Mouse (Mus musculus) liver, embryonic 14.5 days (tissue): Measurements from ENCODE around the gene Edem2. TPM values are rescaled to one million over a fixed set of nuclear protein-coding genes. Genes with fewer than 3 reads are reported as not detected.

Experiments used
- ATAC-seq: fragments of 200-750 bp; cut with Nextera tagmentation; 2 replicates; pipeline ENCODE4 v1.8.0; 2017; ENCODE audit warnings: moderate number of reproducible peaks, mild to moderate bottlenecking, moderate library complexity; ENCODE audit not compliant: insufficient read depth
- DNase-seq, 3 experiments: peaks; one replicate each; pipeline ENCODE4 v3.0.0-alpha.2; 2012 to 2013; ENCODE audit warnings: low read depth in 3 of 3, low spot score in 3 of 3
- H3K27ac ChIP-seq: fragments of 300-500 bp; sonication (generic); 2 replicates; pipeline ENCODE4 v1.5.1; 2014; ENCODE audit warnings: moderate library complexity, mild to moderate bottlenecking, control low read depth, inconsistent platforms
- H3K27me3 ChIP-seq: fragments of 300-500 bp; sonication (generic); 2 replicates; pipeline ENCODE4 v1.6.1; 2014; ENCODE audit warnings: mild to moderate bottlenecking, low read length, moderate library complexity; ENCODE audit not compliant: control insufficient read depth, insufficient read depth
- H3K36me3 ChIP-seq: fragments of 300-500 bp; sonication (generic); replicated peaks from 2 replicates; pipeline ENCODE4 v1.6.1; 2014; ENCODE audit warnings: low read depth; ENCODE audit not compliant: control insufficient read depth, insufficient read depth
- H3K4me1 ChIP-seq, 2 experiments: fragments of 200-500 bp in 1 of 2; fragments of 300-500 bp in 1 of 2; sonication (generic) in 1 of 2; replicated peaks; 2 replicates each; pipeline ENCODE4 v1.6.1; 2012 to 2014; ENCODE audit warnings: antibody characterized with exemption in 1 of 2, inconsistent platforms in 1 of 2, low read length in 1 of 2; ENCODE audit not compliant: control insufficient read depth in 2 of 2, insufficient read depth in 2 of 2
- H3K4me2 ChIP-seq: fragments of 300-500 bp; sonication (generic); 2 replicates; pipeline ENCODE4 v1.6.1; 2014; ENCODE audit warnings: low read depth, mild to moderate bottlenecking, control low read depth, moderate library complexity
- H3K4me3 ChIP-seq, 2 experiments: fragments of 200-500 bp in 1 of 2; fragments of 300-500 bp in 1 of 2; sonication (generic) in 1 of 2; 2 replicates each; pipeline ENCODE4 v1.5.1; 2012 to 2014; ENCODE audit warnings: low read depth in 2 of 2, low read length in 2 of 2, mild to moderate bottlenecking in 2 of 2, control low read depth in 1 of 2, inconsistent platforms in 1 of 2, moderate library complexity in 1 of 2; ENCODE audit not compliant: insufficient read depth in 1 of 2
- H3K9ac ChIP-seq: fragments of 300-500 bp; sonication (generic); replicated peaks from 2 replicates; pipeline ENCODE4 v1.6.1; 2014; ENCODE audit warnings: mild to moderate bottlenecking, control low read depth, moderate library complexity
- H3K9me3 ChIP-seq: fragments of 300-500 bp; sonication (generic); 2 replicates; pipeline ENCODE4 v1.6.1; 2016; ENCODE audit warnings: low read length, mixed read lengths; ENCODE audit not compliant: control insufficient read depth
- CTCF ChIP-seq: IDR thresholded peaks from 2 replicates; pipeline ENCODE4 v1.5.1; 2016; ENCODE audit warnings: antibody characterized with exemption, low read depth, control low read depth
- EP300 ChIP-seq: IDR thresholded peaks from 2 replicates; pipeline ENCODE4 v1.6.1; 2016; ENCODE audit warnings: antibody characterized with exemption, low read depth
- WGBS: fragments of 180-500 bp; shearing (Covaris S2); extraction: QIAGEN DNeasy Blood & Tissue Kit; methylation state at CpG from one replicate; pipeline ENCODE4 v1.1.7; 2014; ENCODE audit not compliant: insufficient replicate concordance; 5-methylcytosine and 5-hydroxymethylcytosine counted together
- polyA plus RNA-seq, 2 experiments: library from polyadenylated mRNA; depleted of rRNA in 1 of 2; stranded (reverse) in 1 of 2; unstranded in 1 of 2; fragments of >200 nt; fragmentation: Nextera tagmentation in 1 of 2; extraction: Ambion mirVana in 1 of 2; gene quantifications; 2 replicates each; pipeline versions ENCODE4 v1.2.1 to v1.2.3; 2012 to 2014

Gene Edem2
- polyA plus RNA-seq, 2 experiments = 13.9 to 21.2 TPM

DNA sequence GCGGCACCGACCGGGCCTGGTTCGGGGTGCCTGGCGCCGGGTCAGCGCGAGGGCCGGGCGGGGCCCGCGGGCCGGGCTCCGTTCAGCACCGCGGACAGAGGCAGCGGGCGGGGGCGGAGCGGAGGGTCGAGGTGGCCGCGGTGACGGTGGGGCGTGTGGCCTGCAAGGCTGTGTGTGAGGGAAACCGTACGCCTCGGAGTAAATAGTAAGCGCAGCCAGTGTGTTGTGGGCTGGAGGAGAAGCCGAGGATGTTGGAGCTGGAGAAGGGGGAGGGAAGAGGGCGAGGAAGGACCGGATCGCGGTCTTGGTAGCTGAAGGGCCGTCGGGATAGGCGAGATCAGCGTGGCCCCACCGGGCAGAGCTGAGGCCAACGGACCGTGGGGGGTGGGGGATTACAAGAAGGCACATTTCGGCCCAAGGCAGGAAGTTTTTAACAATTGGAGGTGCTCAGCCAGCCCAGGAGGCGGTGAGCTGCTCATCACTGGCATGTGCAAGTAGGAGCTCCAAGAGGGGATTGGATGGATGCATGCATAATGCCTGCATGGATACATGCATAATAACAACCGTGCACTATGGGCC lies 46.5 kb upstream of the Edem2 start:
- no peak overlapping the region for H3K9ac ChIP-seq
- no peak for ATAC-seq
- peaks cover 53% of the 10 kb centered on the region for H3K27me3 ChIP-seq

DNA sequence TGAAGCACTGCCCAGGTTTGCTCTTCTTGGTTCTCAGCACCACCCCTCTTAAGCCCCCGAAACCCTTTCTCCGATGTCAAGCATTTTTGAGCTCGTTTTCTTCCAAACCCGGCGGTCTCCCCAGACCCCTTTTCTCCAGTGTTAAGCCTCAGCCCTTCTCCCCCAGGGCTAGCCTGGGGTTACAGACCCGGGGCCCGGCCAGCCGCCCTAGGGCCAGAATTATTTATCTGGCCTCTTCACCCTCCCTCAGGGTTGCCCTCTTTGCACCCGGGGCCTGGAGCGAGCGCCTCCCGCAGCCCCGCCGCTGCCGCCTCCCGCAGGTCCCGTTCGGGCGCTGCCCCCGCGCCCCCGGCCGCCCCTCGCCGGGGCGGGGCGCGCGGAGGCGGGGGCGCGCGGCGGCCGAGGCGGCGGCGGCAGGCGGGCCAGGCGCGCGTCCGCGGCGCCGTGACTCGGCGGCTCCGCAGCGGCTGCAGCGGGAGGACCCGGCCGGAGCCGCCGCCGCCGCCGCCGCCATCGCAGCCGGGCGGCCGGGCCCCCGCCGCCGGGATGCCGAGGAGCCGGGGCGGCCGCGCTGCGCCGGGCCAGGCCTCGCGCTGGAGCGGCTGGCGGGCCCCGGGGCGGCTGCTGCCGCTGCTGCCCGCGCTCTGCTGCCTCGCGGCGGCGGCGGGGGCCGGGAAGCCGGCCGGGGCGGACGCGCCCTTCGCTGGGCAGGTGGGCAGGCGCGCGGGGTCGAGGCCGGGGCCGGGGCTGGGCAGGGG lies 45.8 kb upstream of the Edem2 start, which contains the start of gene Mmp24:
Gene Mmp24, plus strand, starts transcription at position 416 of the 758 bp plus-strand sequence.
- Histone ChIP-seq H3K27ac (no peak within 1 kb of the TSS), H3K36me3 (no peaks in the 10 kb centered on the region), H3K4me1 (no peaks in the 10 kb centered on the region), H3K9me3 (no peaks in the 10 kb centered on the region), H3K4me2 (peak within 1 kb of the TSS; percentile 53), H3K4me3 (peak within 1 kb of the TSS; percentile 33 to 41), H3K9ac (no peak within 1 kb of the TSS), H3K27me3 (peaks cover 53% of the 10 kb centered on the region)
- no peak for TF ChIP-seq EP300
- no peak for TF ChIP-seq CTCF
- DNase-seq (no peak), ATAC-seq (no peak)
- 3% methylated on average over 57 of the region's 100 CpGs for WGBS

More for the DNA sequence above, 46.5 kb upstream of the Edem2 start:
- peak overlapping the region; percentile 53 for H3K4me2 ChIP-seq
- H3K27ac ChIP-seq = no peak overlapping the region
- no peak for DNase-seq
- no peaks in the 10 kb centered on the region for H3K9me3 ChIP-seq
- no peaks in the 10 kb centered on the region for H3K4me1 ChIP-seq
- WGBS = 2% methylated on average over 43 of the region's 44 CpGs
- H3K36me3 ChIP-seq = no peaks in the 10 kb centered on the region
- H3K4me3 ChIP-seq = peak overlapping the region; percentile 33 to 41
- TF ChIP-seq EP300 (no peak), CTCF (no peak)

DNA sequence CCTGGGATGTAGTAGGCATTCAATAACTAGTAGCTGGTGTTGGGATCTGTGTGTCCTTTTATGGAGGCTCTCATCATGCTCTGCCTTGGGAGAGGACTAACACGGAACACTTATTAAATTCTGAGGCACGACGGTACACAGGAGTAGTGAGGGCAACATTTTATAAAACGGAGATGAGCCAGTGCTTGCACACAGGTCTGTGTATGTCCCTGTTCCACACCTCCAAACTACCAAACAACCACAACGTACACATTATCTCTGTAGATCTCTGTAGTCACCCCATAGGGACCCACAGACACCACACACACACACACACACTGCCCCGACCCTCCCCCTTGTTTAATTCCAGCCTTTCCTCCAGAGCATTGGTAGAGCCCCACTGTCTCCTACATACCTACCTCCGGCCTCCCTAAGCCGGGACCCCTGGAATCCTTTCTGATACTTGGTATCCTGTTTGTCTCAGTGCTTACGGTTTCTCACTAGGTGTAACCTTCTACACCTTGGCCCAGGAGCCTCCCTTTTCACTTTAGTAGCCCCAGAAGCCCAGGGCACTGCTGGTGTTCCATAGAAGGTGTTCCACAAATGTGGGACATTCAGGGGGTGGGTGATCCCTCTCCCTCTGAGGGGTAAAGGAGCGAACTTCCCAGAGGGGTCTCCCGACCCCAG lies 45.1 kb upstream of the Edem2 start:
- DNase-seq (no peak), ATAC-seq (no peak)
- WGBS = 38% methylated on average over 11 of the region's 11 CpGs
- H3K4me3 ChIP-seq = no peak overlapping the region
- peaks cover 53% of the 10 kb centered on the region for H3K27me3 ChIP-seq
- no peaks in the 10 kb centered on the region for H3K9me3 ChIP-seq
- H3K4me1 ChIP-seq = no peaks in the 10 kb centered on the region
- H3K9ac ChIP-seq = no peak overlapping the region
- no peaks in the 10 kb centered on the region for H3K36me3 ChIP-seq
- H3K4me2 ChIP-seq = no peak overlapping the region
- TF ChIP-seq CTCF = no peak
- TF ChIP-seq EP300 = no peak
- no peak overlapping the region for H3K27ac ChIP-seq

DNA sequence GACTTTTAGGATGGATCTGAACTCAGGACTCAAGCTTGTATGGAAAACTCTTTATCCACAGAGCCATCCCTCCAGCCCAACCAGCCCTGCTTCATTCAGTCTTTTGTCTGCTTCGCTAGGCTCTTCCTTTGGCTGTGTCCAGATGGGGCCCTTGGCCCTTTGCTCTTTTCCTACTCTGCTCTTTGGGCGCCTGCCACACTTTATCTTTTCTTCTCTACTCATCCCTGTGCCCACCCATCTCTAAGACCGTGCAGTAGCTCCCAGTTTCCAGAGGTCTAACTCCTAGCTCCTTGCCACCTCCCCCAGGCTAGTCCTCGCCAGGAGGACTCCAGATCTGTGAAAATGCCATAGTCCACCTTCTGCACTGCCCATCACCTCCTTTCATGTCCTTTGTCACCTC lies 44.4 kb upstream of the Edem2 start:
- Histone ChIP-seq H3K4me1 (no peaks in the 10 kb centered on the region), H3K4me3 (no peak overlapping the region), H3K36me3 (no peaks in the 10 kb centered on the region), H3K4me2 (no peak overlapping the region), H3K9ac (no peak overlapping the region), H3K27me3 (peaks cover 53% of the 10 kb centered on the region), H3K27ac (no peak overlapping the region), H3K9me3 (no peaks in the 10 kb centered on the region)
- DNase-seq (no peak), ATAC-seq (no peak)
- WGBS = 46% methylated on average over 4 of the region's 4 CpGs
- TF ChIP-seq EP300 (no peak), CTCF (no peak)
